Mouse (Mus musculus): ENCODE results near the gene Cxcl9. TPM values are rescaled to one million over a fixed set of nuclear protein-coding genes. Genes with fewer than 3 reads are reported as not detected.
"Not testable (repeated sequence)": the region's sequence is repeated elsewhere in the genome, so short reads cannot be mapped to it uniquely, and the experiment has no call there.

Cxcl9 gene
- total RNA-seq (2021), result 1 to 10 TPM; 3.7 to 5.3 TPM
- long read RNA-seq, experiment 1, partial matches to known transcripts, result 0 of 3 reads
- long read RNA-seq, experiment 1, other reads (novel, unspliced or antisense), result 0 of 3 reads
- long read RNA-seq, experiment 2, partial matches to known transcripts, result 0 of 1 reads
- long read RNA-seq, experiment 2, other reads (novel, unspliced or antisense), result 0 of 1 reads

- no peak for DNase-seq
Measured at GRCm38 (mm10) chr5:92327929-92328328, at the start of gene Cxcl9. Gene Cxcl9, minus strand, starts transcription at chr5:92328079.

- DNase-seq, result no peak
Measured at GRCm38 (mm10) chr5:92376795-92377405, 49.0 kb upstream of the Cxcl9 start.

DNA sequence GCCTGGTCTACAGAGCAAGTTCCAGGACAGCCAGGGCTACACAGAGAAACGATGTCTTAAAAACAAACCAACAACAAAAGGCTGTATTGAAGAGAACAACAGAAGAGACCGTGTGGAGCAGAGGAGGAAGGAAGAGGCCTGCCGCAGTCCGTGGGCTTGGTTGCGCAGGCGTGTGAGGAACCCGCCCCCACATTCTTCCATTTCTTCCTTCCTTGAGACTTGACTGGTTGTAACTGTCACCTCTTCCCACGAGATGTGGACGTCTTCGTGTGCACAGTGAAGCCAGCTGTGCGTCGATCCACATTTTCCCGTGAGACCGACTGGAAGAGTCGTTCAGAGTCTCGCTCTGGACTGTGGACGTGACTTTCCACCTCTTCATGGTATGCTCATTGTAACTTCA, 47.5 kb upstream of the Cxcl9 start:
- no peak for DNase-seq

GRCm38 (mm10) chr5:92374721-92375142, 46.9 kb upstream of the Cxcl9 start:
- DNase-seq, result no peak

GRCm38 (mm10) chr5:92372605-92373004, 44.7 kb upstream of the Cxcl9 start:
- no peak for DNase-seq

- no peak for DNase-seq
Measured at GRCm38 (mm10) chr5:92371361-92371976, 43.6 kb upstream of the Cxcl9 start.

DNA sequence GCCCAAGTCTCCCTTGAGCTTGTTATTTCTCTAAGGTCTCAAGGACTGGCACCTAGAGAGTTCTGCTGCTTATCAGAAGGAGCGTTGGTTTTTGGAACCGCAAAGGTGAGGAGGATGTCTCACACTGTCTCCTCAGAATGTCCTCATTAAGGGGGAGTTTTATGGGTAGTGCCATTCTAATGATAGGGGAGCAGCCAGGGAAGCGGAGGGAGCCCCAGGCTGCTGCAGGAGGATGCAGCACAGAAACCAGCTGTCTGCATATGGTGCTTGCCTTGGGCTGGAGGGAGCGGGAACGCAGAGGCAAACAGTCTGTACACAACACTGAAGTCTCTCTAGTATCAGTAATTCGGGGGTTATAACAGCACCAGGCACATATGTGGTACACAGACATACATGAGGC, 43.0 kb upstream of the Cxcl9 start:
- DNase-seq, result no peak

DNA sequence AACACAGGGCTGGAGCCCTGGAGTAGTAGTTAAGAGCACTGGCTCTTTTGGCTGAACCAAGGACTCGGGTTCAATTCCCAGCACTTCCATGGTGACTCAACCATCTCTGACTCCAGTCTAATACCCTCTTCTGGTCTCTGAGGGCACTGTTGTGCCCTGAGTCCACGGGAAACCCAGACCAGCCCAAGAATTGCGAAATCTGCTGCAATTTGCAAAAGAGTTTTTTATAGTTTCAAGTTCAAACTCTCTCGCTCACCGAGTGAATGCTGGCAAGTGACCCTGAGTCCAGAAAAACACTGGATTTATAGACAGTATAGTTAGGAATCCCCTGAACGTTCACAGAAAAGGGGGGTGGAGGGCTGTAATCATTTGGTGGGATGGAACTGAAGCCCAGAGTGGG, 42.5 kb upstream of the Cxcl9 start:
- DNase-seq, result no peak

GRCm38 (mm10) chr5:92369151-92369994, 41.5 kb upstream of the Cxcl9 start:
- peak; percentile 67 for DNase-seq

GRCm38 (mm10) chr5:92368392-92368791, 40.5 kb upstream of the Cxcl9 start:
- DNase-seq, result no peak

- no peak for DNase-seq
Measured at GRCm38 (mm10) chr5:92366565-92366964, 38.7 kb upstream of the Cxcl9 start.

GRCm38 (mm10) chr5:92365146-92365705, 37.3 kb upstream of the Cxcl9 start:
- no peak for DNase-seq

GRCm38 (mm10) chr5:92364011-92364410, 36.1 kb upstream of the Cxcl9 start:
- no peak for DNase-seq

- no peak for DNase-seq
Measured at GRCm38 (mm10) chr5:92363179-92363578, 35.3 kb upstream of the Cxcl9 start.

GRCm38 (mm10) chr5:92358767-92359455, 31.0 kb upstream of the Cxcl9 start:
- DNase-seq, result no peak

DNA sequence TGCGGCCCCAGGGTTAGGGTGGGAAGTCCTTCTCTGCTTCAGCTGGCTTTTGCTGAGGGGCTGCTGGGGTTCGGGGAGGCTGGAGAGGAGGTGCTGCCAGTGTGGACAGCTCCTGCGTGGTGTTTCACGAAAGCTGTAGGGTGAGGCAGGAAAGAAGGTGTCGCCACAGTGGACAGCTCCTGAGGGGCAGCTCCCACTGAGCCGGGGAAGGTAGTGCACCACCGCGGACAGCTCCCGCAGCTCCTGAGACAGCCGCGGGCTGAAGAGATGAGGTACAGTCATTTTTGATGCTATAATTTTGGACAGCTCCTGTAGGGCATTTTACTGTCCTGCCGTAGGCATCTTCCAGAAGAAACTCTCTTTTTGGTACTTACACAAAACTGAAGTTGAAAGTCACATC, 30.2 kb upstream of the Cxcl9 start:
- no peak for DNase-seq

GRCm38 (mm10) chr5:92353517-92353916, 25.6 kb upstream of the Cxcl9 start:
- DNase-seq, result peak; percentile 55

DNA sequence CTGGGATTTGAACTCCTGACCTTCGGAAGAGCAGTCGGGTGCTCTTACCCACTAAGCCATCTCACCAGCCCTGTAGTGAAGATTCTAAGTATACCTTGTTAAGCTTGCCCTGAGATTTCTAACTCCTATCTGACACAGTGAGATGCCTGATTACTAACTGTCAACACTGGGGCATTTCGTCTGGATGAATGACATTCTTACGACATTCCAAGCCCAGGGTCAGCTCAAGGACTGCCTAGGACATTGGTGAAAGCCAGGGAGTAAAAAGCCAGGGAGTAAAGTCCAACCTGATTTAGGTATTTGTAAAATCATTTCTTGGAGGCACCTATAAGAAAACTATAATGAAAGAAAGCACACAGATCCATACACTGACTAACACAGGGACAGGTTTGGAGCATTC, 24.8 kb upstream of the Cxcl9 start:
- DNase-seq, result not testable (repeated sequence)

DNA sequence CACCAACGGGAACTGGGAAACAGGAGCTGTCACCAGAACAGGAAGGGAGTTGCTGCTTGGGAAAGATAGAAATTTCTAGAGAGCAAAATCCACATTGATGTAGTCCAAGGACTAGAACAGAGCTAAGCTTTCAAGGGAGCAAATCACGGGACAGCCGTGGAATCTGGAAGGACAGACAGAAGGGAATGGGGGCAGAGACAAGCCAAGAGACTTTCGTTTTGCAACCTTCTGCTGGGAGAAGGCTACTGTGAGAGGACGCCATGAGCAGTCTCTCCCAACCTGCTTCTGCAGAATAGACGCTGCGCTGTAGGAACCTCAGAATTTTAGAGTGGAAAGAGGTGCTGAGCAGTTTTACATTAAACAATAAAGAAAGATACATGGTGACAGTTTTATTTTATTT, 21.9 kb upstream of the Cxcl9 start:
- no peak for DNase-seq

- no peak for DNase-seq
Measured at GRCm38 (mm10) chr5:92348794-92349413, 21.0 kb upstream of the Cxcl9 start, which contains the start of gene Cxcl10. Gene Cxcl10, minus strand, starts transcription at chr5:92348889.

GRCm38 (mm10) chr5:92345006-92345405, 17.1 kb upstream of the Cxcl9 start:
- DNase-seq, result no peak

Data from gastrocnemius, postnatal 10 days (tissue).